Mouse (Mus musculus): ENCODE measurements around the gene Olfr744. TPM values are rescaled to one million over a fixed set of nuclear protein-coding genes. Genes with fewer than 3 reads are reported as not detected.
"Not testable (repeated sequence)": the region's sequence is repeated elsewhere in the genome, so short reads cannot be mapped to it uniquely, and the experiment has no call there.

Olfr744 gene
- polyA plus RNA-seq (2021): not detected

DNA sequence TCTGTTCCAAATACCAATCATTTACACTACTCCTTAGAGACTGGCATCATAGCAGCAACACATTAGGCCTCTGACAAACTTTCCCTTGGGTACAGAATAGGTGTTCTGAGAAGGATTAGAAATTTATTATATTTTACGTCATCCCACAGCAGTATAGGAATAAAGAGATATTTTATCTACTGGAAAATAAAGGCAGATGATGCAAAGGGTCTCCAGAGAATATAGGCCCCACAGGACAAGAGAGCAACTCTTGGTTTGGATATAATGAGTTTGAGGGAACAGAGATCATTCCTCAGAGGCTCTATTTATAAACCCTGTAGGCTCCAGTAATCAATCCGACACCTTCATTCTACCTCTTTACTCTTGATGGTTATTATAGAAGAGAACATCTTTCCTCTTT, at the start of gene Olfr744:
Gene Olfr744 (plus strand): TSS at position 301 of the 400 bp plus-strand sequence.
- ATAC-seq (no peak), DNase-seq (ENCODE audit: low read depth, low spot score) (no peak)
- no peaks in the 10 kb centered on the region for H3K27me3 ChIP-seq
- in situ Hi-C loops (cut with MboI; ENCODE audit: low pct_unique_long_range_greater_than_20kb): no loop called here
- ChIA-PET POLR2A (no interaction called here), CTCF (no interaction called here)
- no peak for TF ChIP-seq CTCF (IDR thresholded peaks at IDR 0.05)

DNA sequence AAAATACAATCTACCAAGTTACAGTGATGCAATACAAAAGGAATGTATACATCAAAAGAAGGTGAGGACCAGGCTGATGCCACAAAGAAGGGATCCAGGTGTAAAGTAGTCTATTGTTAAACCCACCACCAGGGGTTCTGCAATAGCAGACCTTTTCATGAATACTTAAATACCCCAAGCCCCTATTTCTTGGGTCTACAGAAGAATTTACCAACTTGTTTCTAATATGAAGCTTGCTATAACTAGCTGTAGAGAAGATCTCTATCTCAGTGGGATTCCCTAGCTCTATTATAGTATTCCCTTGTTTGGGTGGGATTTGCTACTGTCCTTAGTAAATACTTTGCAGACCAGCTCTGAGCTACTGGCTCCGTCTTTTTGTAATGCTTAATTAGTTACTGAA, 41.6 kb upstream of the Olfr744 start:
- CTCF ChIA-PET; in situ Hi-C loops (cut with MboI; ENCODE audit: low pct_unique_long_range_greater_than_20kb); POLR2A ChIA-PET; ATAC-seq; DNase-seq (ENCODE audit: low read depth, low spot score); H3K27me3 ChIP-seq: not testable (repeated sequence)

DNA sequence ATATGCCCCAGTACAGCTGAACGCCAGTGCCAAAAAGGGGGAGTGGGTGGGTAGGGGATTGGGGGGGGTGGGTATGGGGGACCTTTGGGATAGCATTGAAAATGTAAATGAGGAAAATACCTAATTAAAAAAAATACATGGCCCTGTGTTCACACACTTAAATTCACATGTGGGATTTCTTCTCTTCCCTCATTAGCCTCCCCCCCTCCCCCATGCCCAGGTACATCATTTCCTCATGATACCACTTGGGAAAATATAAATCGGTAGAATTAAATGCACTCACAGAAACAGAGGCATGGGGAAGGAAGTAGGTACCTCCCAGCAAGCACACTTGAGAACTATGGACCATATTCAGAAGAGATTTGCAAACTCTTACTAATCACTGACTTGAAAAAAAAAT, 24.4 kb downstream of the Olfr744 start, which contains the start of gene Olfr745:
Gene Olfr745 (plus strand): TSS at position 301 of the 400 bp plus-strand sequence.
- DNase-seq (ENCODE audit: low read depth, low spot score) (no peak), ATAC-seq (no peak)
- ChIA-PET POLR2A (no interaction called here), CTCF (no interaction called here)
- in situ Hi-C loops (cut with MboI; ENCODE audit: low pct_unique_long_range_greater_than_20kb): no loop called here
- no peak for TF ChIP-seq CTCF (IDR thresholded peaks at IDR 0.05)
- no peaks in the 10 kb centered on the region for H3K27me3 ChIP-seq

DNA sequence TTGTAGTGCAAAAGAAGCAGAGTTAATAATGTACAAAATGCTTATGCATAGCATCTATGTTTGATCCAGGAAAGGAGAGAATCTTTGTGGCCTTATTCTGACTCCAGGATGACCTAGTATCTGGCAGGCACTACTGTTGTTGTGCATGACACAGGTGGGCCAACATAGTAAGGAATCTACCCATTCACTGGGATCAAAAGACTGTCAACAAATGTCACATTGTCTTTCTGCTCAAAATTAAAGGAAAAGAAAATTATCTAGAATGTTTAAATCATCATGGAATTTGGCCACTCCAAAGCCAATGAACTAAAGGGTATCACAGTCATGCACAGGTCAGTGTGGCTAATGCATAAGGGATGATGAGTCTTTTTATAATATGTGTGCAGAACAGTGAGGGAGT, 32.1 kb downstream of the Olfr744 start, which contains the start of gene Olfr746:
Gene Olfr746 (plus strand): TSS at position 301 of the 400 bp plus-strand sequence.
- no peak for ATAC-seq
- ChIA-PET CTCF (no interaction called here), POLR2A (no interaction called here)
- DNase-seq (ENCODE audit: low read depth, low spot score): no peak
- TF ChIP-seq CTCF (IDR thresholded peaks at IDR 0.05): no peak
- H3K27me3 ChIP-seq: no peaks in the 10 kb centered on the region
- in situ Hi-C loops (cut with MboI; ENCODE audit: low pct_unique_long_range_greater_than_20kb): no loop called here

Other genes starting within 250 kb of the Olfr744 start
- gene Olfr736, start 233.7 kb upstream of the Olfr744 start, polyA plus RNA-seq (2021): not detected
- not detected for gene Olfr738, start 207.3 kb upstream of the Olfr744 start, polyA plus RNA-seq (2021)
- gene Olfr739, start 196.3 kb upstream of the Olfr744 start, polyA plus RNA-seq (2021): not detected
- gene Olfr740, start 169.3 kb upstream of the Olfr744 start, polyA plus RNA-seq (2021): not detected
- not detected for gene Olfr741, start 142.1 kb upstream of the Olfr744 start, polyA plus RNA-seq (2021)
- gene Olfr742, start 111.3 kb upstream of the Olfr744 start, polyA plus RNA-seq (2021): not detected
- gene Olfr743, start 93.0 kb upstream of the Olfr744 start, polyA plus RNA-seq (2021): not detected
- not detected for gene Olfr745, start 24.5 kb downstream of the Olfr744 start, polyA plus RNA-seq (2021)
- gene Olfr746, start 32.2 kb downstream of the Olfr744 start, polyA plus RNA-seq (2021): not detected
- not detected for gene Olfr747, start 78.3 kb downstream of the Olfr744 start, polyA plus RNA-seq (2021)
- not detected for gene Olfr748, start 92.5 kb downstream of the Olfr744 start, polyA plus RNA-seq (2021)
- not detected for gene Olfr749, start 130.2 kb downstream of the Olfr744 start, polyA plus RNA-seq (2021)
- gene Ttc5, start 170.6 kb downstream of the Olfr744 start, polyA plus RNA-seq (2021): 62.0 TPM
- 0.04 TPM for gene Ccnb1ip1, start 192.9 kb downstream of the Olfr744 start, polyA plus RNA-seq (2021)
- 28.0 TPM for gene Parp2, start 193.0 kb downstream of the Olfr744 start, polyA plus RNA-seq (2021)

All from Patski (cell line).